Mouse (Mus musculus) erythroblast, embryonic 14.5 days (primary cell): Measurements from ENCODE around the gene Zfp445.

Source experiments
- GATA1 ChIP-seq: IDR thresholded peaks from 2 replicates; pipeline ENCODE4 v1.6.1; 2012; ENCODE audit warnings: low read length, inconsistent platforms, mixed read lengths
- TAL1 ChIP-seq: IDR thresholded peaks from 3 replicates; pipeline ENCODE4 v1.6.1; 2012; ENCODE audit warnings: low read length, inconsistent platforms, mixed read lengths

DNA sequence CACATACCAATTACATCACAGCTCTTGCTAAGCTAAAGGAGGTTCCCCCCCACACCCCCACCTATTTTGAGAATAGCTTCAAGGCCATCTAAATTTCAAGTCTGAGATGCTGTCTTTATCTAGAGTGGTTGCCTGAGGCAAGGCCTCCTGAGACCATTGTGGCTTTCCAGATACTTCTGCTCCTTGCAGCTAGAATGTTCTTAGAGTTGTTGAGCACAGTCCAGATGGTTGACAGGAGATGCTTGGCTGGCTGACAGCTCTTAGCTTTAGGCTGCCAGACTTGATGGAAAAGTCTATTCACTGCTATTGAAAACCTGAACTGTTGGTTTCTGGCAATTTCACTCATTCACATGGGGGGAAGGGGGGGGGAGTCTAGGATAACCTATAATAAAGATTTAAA is 19.6 kb downstream of the Zfp445 start:
- TF ChIP-seq GATA1 (no peak), TAL1 (no peak)
